Mouse (Mus musculus) lung, postnatal 14 days (tissue): ENCODE data around the gene Spaca4.
A peak's percentile ranks its signal among the peaks of the same experiment; 100 is the strongest.

ENCODE experiments used
- DNase-seq: peaks from one replicate; pipeline ENCODE4 v3.0.0; 2021

The Spaca4 gene

GRCm38 (mm10) chr7:45725713-45726112 lies at the start of gene Spaca4:
Gene Spaca4, minus strand, starts transcription at chr7:45725813.
- DNase-seq, result no peak

GRCm38 (mm10) chr7:45775237-45775636 lies 49.6 kb upstream of the Spaca4 start:
- DNase-seq, result no peak

GRCm38 (mm10) chr7:45771101-45771500 lies 45.5 kb upstream of the Spaca4 start:
- DNase-seq, result no peak

GRCm38 (mm10) chr7:45770427-45771082 lies 44.9 kb upstream of the Spaca4 start:
- DNase-seq, result no peak

GRCm38 (mm10) chr7:45767500-45767899 lies 41.9 kb upstream of the Spaca4 start:
- no peak for DNase-seq

GRCm38 (mm10) chr7:45766764-45767163 lies 41.2 kb upstream of the Spaca4 start:
- no peak for DNase-seq

GRCm38 (mm10) chr7:45765995-45766394 lies 40.4 kb upstream of the Spaca4 start:
- no peak for DNase-seq

- DNase-seq, result no peak
Measured at GRCm38 (mm10) chr7:45760151-45760550, 34.5 kb upstream of the Spaca4 start.

GRCm38 (mm10) chr7:45759400-45759799 lies 33.8 kb upstream of the Spaca4 start:
- peak; percentile 53 for DNase-seq

GRCm38 (mm10) chr7:45755703-45756102 lies 30.1 kb upstream of the Spaca4 start:
- DNase-seq, result no peak

GRCm38 (mm10) chr7:45750162-45750561 lies 24.5 kb upstream of the Spaca4 start:
- DNase-seq, result no peak

GRCm38 (mm10) chr7:45749401-45749800 lies 23.8 kb upstream of the Spaca4 start:
- no peak for DNase-seq

GRCm38 (mm10) chr7:45748110-45748509 lies 22.5 kb upstream of the Spaca4 start:
- DNase-seq, result no peak

- no peak for DNase-seq
Measured at GRCm38 (mm10) chr7:45747450-45747849, 21.8 kb upstream of the Spaca4 start.

GRCm38 (mm10) chr7:45746518-45746917 lies 20.9 kb upstream of the Spaca4 start:
- no peak for DNase-seq

- peak; percentile 87 for DNase-seq
Measured at GRCm38 (mm10) chr7:45744387-45744786, 18.8 kb upstream of the Spaca4 start.

GRCm38 (mm10) chr7:45742338-45742737 lies 16.7 kb upstream of the Spaca4 start:
- no peak for DNase-seq

GRCm38 (mm10) chr7:45741777-45742176 lies 16.2 kb upstream of the Spaca4 start:
- no peak for DNase-seq

- DNase-seq, result no peak
Measured at GRCm38 (mm10) chr7:45741308-45741707, 15.7 kb upstream of the Spaca4 start.

- DNase-seq, result no peak
Measured at GRCm38 (mm10) chr7:45739820-45740219, 14.2 kb upstream of the Spaca4 start.

- DNase-seq, result peak; percentile 92
Measured at GRCm38 (mm10) chr7:45739162-45739763, 13.7 kb upstream of the Spaca4 start.

- DNase-seq, result no peak
Measured at GRCm38 (mm10) chr7:45733477-45733876, 7.9 kb upstream of the Spaca4 start.

GRCm38 (mm10) chr7:45730727-45731431 lies 5.3 kb upstream of the Spaca4 start:
- peak; percentile 63 for DNase-seq

GRCm38 (mm10) chr7:45727625-45728024 lies 2.0 kb upstream of the Spaca4 start:
- no peak for DNase-seq
